Mouse (Mus musculus): ENCODE data around the gene Tuba3a. TPM values are rescaled to one million over a fixed set of nuclear protein-coding genes. Genes with fewer than 3 reads are reported as not detected.

Tuba3a gene
- polyA plus RNA-seq, 1 experiment from 2014 or later, result 0.19 TPM

- Histone ChIP-seq H3K27me3 (no peaks in the 10 kb centered on the region), H3K9ac (no peak overlapping the region), H3K4me3 (replicated peaks) (no peak overlapping the region), H3K27ac (no peak overlapping the region), H3K4me1 (no peaks in the 10 kb centered on the region), H3K36me3 (no peaks in the 10 kb centered on the region), H3K9me3 (replicated peaks) (no peaks in the 10 kb centered on the region; the same call in 1 of the 2 replicates), H3K4me2 (no peak overlapping the region)
- ATAC-seq (replicated peaks; ENCODE audit: low FRiP score), result no peak
- 74% methylated on average over 8 of the region's 8 CpGs for WGBS
Measured at GRCm38 (mm10) chr6:125256222-125256966, 29.4 kb downstream of the Tuba3a start.

DNA sequence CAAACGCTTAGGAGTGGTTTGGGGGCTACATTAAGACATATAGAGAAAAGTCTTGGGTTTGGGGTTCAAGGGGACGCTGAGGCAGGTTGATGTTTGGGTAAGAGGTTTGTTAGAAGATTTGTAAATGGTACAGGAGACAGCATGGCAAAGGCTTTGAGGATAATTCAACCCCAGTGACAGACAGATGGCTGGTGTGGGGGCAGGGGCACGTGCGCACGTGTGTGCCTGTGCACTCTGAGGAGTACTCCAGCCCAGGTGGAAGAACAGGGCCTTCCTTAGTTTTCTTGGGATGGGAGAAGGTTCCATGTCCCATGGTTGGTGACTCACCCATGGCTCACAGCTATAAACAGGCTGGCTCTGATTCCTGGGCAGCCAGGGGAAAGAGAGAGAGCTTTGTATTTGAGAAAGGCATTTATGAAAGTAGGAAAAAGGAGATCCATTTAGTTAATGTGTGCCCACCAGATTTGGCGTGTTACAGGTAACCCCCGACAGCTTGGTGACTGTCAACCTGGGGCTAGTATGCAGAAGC lies 30.3 kb downstream of the Tuba3a start:
- no peak for ATAC-seq (replicated peaks; ENCODE audit: low FRiP score)
- H3K9me3 ChIP-seq (replicated peaks), result no peaks in the 10 kb centered on the region; the same call in 1 of the 2 replicates
- H3K36me3 ChIP-seq, result no peaks in the 10 kb centered on the region
- H3K4me2 ChIP-seq, result no peak overlapping the region
- H3K4me1 ChIP-seq, result no peaks in the 10 kb centered on the region
- 80% methylated on average over 7 of the region's 7 CpGs for WGBS
- no peak overlapping the region for H3K9ac ChIP-seq
- no peak overlapping the region for H3K27ac ChIP-seq
- H3K27me3 ChIP-seq, result no peaks in the 10 kb centered on the region
- H3K4me3 ChIP-seq (replicated peaks), result no peak overlapping the region

DNA sequence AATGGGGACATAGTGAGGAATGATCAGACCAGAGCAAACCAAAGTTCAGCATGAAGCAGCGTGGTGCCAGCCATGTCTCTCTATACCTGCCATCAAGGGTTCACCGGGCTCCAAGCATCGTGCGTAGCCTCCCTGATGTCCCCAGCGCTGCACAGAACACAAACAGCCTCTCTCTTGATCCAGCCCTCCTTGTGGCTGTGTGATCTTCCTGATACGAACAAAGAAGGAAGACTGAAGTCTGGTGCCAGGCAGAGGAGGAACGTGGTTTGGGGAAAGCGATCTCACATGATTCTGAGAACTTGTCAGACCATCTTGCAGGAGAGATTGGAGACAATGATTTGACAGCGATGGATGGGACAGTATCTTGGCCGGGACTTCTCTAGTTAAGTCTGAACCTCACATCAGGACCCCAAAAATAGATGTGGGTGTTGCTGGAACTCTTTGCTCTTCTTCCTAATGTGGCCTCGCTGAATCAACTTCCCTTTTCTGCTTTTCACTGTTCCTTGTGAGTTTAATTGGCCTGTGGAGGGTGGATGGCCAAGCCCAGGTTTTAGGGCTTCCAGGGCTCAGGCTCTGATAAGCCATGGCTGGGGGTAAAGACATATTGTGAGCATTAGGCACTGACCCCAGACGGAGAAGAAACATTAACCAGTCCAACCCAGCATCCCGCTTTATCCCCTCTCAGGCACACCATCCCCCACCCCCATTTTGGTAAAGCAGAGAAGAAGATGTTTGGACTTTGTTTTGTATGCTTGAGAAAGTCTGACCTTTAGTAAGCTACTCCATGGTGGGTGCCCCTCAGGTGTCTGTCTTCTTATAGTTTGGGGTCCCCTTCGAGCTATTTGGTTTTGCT lies 31.8 kb downstream of the Tuba3a start:
- no peak for ATAC-seq (replicated peaks; ENCODE audit: low FRiP score)
- no peak overlapping the region for H3K9ac ChIP-seq
- 0 out of 2 replicates have a peak overlapping the region, but pooled peaks have one; percentile 41 for H3K27ac ChIP-seq
- no peaks in the 10 kb centered on the region for H3K27me3 ChIP-seq
- H3K9me3 ChIP-seq (replicated peaks), result no peaks in the 10 kb centered on the region; the same call in 1 of the 2 replicates
- 82% methylated on average over 14 of the region's 14 CpGs for WGBS
- H3K36me3 ChIP-seq, result no peaks in the 10 kb centered on the region
- H3K4me1 ChIP-seq, result no peaks in the 10 kb centered on the region
- H3K4me2 ChIP-seq, result no peak overlapping the region
- H3K4me3 ChIP-seq (replicated peaks), result no peak overlapping the region

- ATAC-seq (replicated peaks; ENCODE audit: low FRiP score), result no peak
- 86% methylated on average over 8 of the region's 8 CpGs for WGBS
Measured at GRCm38 (mm10) chr6:125252711-125253110, 33.1 kb downstream of the Tuba3a start.

DNA sequence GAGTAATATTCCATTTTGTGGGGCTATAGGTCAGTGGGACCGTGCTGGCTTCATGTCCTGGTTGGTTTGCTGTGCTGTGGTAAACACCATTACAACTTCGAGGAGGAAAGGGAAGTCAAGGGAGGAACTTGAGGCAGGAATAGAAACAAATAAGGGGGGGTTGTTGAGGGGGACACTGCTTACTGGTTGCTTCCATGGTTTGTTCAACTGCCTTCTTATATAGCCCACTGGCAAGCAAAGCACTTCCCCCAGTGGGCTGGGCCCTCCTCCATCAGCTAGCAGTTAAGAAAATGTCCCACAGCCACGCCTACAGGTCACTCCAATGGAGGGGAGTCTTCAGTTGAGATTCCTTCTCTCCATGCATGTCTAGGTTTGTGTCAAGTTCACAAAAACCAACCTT lies 33.6 kb downstream of the Tuba3a start:
- H3K4me3 ChIP-seq (replicated peaks), result no peak overlapping the region
- no peaks in the 10 kb centered on the region; the same call in 1 of the 2 replicates for H3K9me3 ChIP-seq (replicated peaks)
- ATAC-seq (replicated peaks; ENCODE audit: low FRiP score), result no peak
- no peak overlapping the region for H3K4me2 ChIP-seq
- H3K9ac ChIP-seq, result no peak overlapping the region
- no peaks in the 10 kb centered on the region for H3K36me3 ChIP-seq
- no peaks in the 10 kb centered on the region for H3K4me1 ChIP-seq
- no peaks in the 10 kb centered on the region for H3K27me3 ChIP-seq
- WGBS, result 84% methylated on average over 3 of the region's 3 CpGs
- no peak overlapping the region for H3K27ac ChIP-seq

More at GRCm38 (mm10) chr6:125252711-125253110, 33.1 kb downstream of the Tuba3a start:
- H3K4me2 ChIP-seq, result no peak overlapping the region
- H3K9me3 ChIP-seq (replicated peaks), result no peaks in the 10 kb centered on the region; the same call in 1 of the 2 replicates
- H3K36me3 ChIP-seq, result no peaks in the 10 kb centered on the region
- no peaks in the 10 kb centered on the region for H3K4me1 ChIP-seq
- H3K4me3 ChIP-seq (replicated peaks), result no peak overlapping the region
- H3K9ac ChIP-seq, result no peak overlapping the region
- no peak overlapping the region for H3K27ac ChIP-seq
- no peaks in the 10 kb centered on the region for H3K27me3 ChIP-seq

DNA sequence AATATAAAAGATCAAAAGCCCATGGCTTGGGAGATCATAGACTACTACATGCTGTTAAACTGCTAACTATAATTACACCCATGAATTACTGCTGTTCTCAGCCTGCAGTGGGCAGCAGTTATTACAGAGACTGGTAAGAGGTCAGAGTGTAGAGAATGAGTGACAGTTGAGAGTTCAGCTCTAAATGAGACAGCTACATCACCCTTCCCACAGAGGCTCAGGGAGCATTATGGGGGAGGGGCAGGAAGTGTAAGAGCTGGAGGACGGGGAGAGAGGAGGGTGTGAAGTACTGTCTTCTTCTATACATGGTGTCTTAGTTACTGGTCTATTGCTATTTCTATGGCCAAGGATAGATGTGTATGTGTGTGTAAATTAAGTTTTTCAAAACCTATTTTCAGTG lies 41.3 kb downstream of the Tuba3a start:
- Histone ChIP-seq H3K4me2 (no peak overlapping the region), H3K36me3 (no peaks in the 10 kb centered on the region), H3K4me3 (replicated peaks) (no peak overlapping the region), H3K4me1 (no peaks in the 10 kb centered on the region), H3K27ac (no peak overlapping the region), H3K27me3 (no peaks in the 10 kb centered on the region), H3K9ac (no peak overlapping the region), H3K9me3 (replicated peaks) (no peaks in the 10 kb centered on the region)
- whole genome bisulfite sequencing, result 22% methylated on average over 1 of the region's 1 CpGs
- ATAC-seq (replicated peaks; ENCODE audit: low FRiP score), result no peak

GRCm38 (mm10) chr6:125241566-125241965 lies 44.3 kb downstream of the Tuba3a start:
- peaks cover 6% of the 10 kb centered on the region; the same call in 1 of the 2 replicates for H3K4me1 ChIP-seq
- no peak overlapping the region for H3K9ac ChIP-seq
- H3K4me2 ChIP-seq, result no peak overlapping the region
- no peaks in the 10 kb centered on the region for H3K27me3 ChIP-seq
- ATAC-seq (replicated peaks; ENCODE audit: low FRiP score), result no peak
- 79% methylated on average over 8 of the region's 8 CpGs for WGBS
- no peaks in the 10 kb centered on the region for H3K36me3 ChIP-seq
- no peak overlapping the region for H3K4me3 ChIP-seq (replicated peaks)
- no peak overlapping the region for H3K27ac ChIP-seq
- H3K9me3 ChIP-seq (replicated peaks), result no peaks in the 10 kb centered on the region

- ATAC-seq (replicated peaks; ENCODE audit: low FRiP score), result no peak
- Histone ChIP-seq H3K4me3 (replicated peaks) (no peak overlapping the region), H3K9me3 (replicated peaks) (no peaks in the 10 kb centered on the region), H3K4me2 (no peak overlapping the region), H3K27ac (no peak overlapping the region), H3K27me3 (no peaks in the 10 kb centered on the region), H3K9ac (no peak overlapping the region), H3K36me3 (no peaks in the 10 kb centered on the region), H3K4me1 (peaks cover 6% of the 10 kb centered on the region; the same call in 1 of the 2 replicates)
- WGBS, result 76% methylated on average over 5 of the region's 5 CpGs
Measured at GRCm38 (mm10) chr6:125240617-125241016, 45.2 kb downstream of the Tuba3a start.

GRCm38 (mm10) chr6:125239547-125239946 lies 46.3 kb downstream of the Tuba3a start:
- ATAC-seq (replicated peaks; ENCODE audit: low FRiP score), result no peak
- H3K27ac ChIP-seq, result no peak overlapping the region
- H3K27me3 ChIP-seq, result no peaks in the 10 kb centered on the region
- no peak overlapping the region for H3K9ac ChIP-seq
- H3K36me3 ChIP-seq, result no peaks in the 10 kb centered on the region
- H3K4me1 ChIP-seq, result peaks cover 6% of the 10 kb centered on the region; the same call in 1 of the 2 replicates
- 92% methylated on average over 5 of the region's 5 CpGs for WGBS
- H3K9me3 ChIP-seq (replicated peaks), result no peaks in the 10 kb centered on the region
- H3K4me2 ChIP-seq, result no peak overlapping the region
- no peak overlapping the region for H3K4me3 ChIP-seq (replicated peaks)

DNA sequence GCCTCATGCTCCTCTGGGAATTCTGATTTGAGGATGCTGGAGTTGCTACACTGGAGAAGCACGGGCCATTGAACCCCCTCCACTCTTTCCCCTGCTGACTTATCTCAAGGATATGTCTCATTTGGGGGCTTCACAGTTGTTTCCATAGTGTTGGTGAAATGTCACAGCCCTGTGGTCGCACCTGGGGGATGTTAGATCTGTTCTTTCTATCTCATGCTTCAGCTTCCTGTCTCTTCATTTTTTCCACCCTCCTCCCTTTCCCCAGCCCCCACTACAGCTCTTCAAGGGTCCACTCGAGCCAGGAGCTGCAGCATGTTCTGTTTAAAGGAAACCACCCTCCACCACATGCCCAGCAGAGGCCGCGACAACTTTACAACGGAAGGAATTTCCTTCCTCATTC lies 47.4 kb downstream of the Tuba3a start:
- no peaks in the 10 kb centered on the region for H3K36me3 ChIP-seq
- H3K4me1 ChIP-seq, result peaks cover 13% of the 10 kb centered on the region; the same call in 1 of the 2 replicates
- H3K9ac ChIP-seq, result no peak overlapping the region
- ATAC-seq (replicated peaks; ENCODE audit: low FRiP score), result no peak
- no peaks in the 10 kb centered on the region for H3K27me3 ChIP-seq
- H3K4me3 ChIP-seq (replicated peaks), result no peak overlapping the region
- 53% methylated on average over 6 of the region's 6 CpGs for WGBS
- H3K9me3 ChIP-seq (replicated peaks), result no peaks in the 10 kb centered on the region
- H3K4me2 ChIP-seq, result no peak overlapping the region
- no peak overlapping the region for H3K27ac ChIP-seq

GRCm38 (mm10) chr6:125237421-125237820 lies 48.4 kb downstream of the Tuba3a start:
- WGBS, result 87% methylated on average over 4 of the region's 4 CpGs
- ATAC-seq (replicated peaks; ENCODE audit: low FRiP score), result no peak
- H3K4me3 ChIP-seq (replicated peaks), result no peak overlapping the region
- no peaks in the 10 kb centered on the region for H3K36me3 ChIP-seq
- H3K27ac ChIP-seq, result no peak overlapping the region
- H3K4me2 ChIP-seq, result no peak overlapping the region
- no peaks in the 10 kb centered on the region for H3K9me3 ChIP-seq (replicated peaks)
- peaks cover 13% of the 10 kb centered on the region; the same call in 1 of the 2 replicates for H3K4me1 ChIP-seq
- no peaks in the 10 kb centered on the region for H3K27me3 ChIP-seq
- H3K9ac ChIP-seq, result no peak overlapping the region

- Histone ChIP-seq H3K4me2 (no peak within 1 kb of the TSS), H3K4me3 (replicated peaks) (no peak within 1 kb of the TSS), H3K27me3 (no peaks in the 10 kb centered on the region), H3K27ac (no peak within 1 kb of the TSS), H3K36me3 (no peaks in the 10 kb centered on the region), H3K9me3 (replicated peaks) (no peaks in the 10 kb centered on the region), H3K4me1 (peaks cover 18% of the 10 kb centered on the region), H3K9ac (no peak within 1 kb of the TSS)
- no peak for ATAC-seq (replicated peaks; ENCODE audit: low FRiP score)
- WGBS, result 36% methylated on average over 6 of the region's 6 CpGs
Measured at GRCm38 (mm10) chr6:125236782-125237181, 49.1 kb downstream of the Tuba3a start, which contains the start of gene Cd27. TSS of gene Cd27 (minus strand) at chr6:125237010.

All from kidney, embryonic 15.5 days (tissue).